Mouse (Mus musculus) liver, adult 2 months (tissue): Measurements from ENCODE around the gene Mobp. TPM values are rescaled to one million over a fixed set of nuclear protein-coding genes. Genes with fewer than 3 reads are reported as not detected.
"Not testable (repeated sequence)": the region's sequence is repeated elsewhere in the genome, so short reads cannot be mapped to it uniquely, and the experiment has no call there.

Source experiments
- DNase-seq: peaks from one replicate; pipeline ENCODE4 v3.0.0-alpha.2; 2011; ENCODE audit warnings: low read depth, low spot score; ENCODE audit errors: extremely low read depth
- H3K27ac ChIP-seq: fragments of 200-500 bp; replicated peaks from 2 replicates; pipeline ENCODE4 v1.5.1; 2012; ENCODE audit warnings: low read depth, mild to moderate bottlenecking, control low read depth, inconsistent platforms, low read length; ENCODE audit not compliant: insufficient read depth
- H3K27me3 ChIP-seq: fragments of 200-500 bp; 2 replicates; pipeline ENCODE4 v1.6.1; 2012; ENCODE audit warnings: mild to moderate bottlenecking, moderate library complexity, low read length, inconsistent platforms; ENCODE audit not compliant: control insufficient read depth, insufficient read depth
- H3K36me3 ChIP-seq: fragments of 200-500 bp; 2 replicates; pipeline ENCODE4 v1.6.1; 2012; ENCODE audit warnings: low read length, inconsistent platforms; ENCODE audit not compliant: control insufficient read depth, insufficient read depth
- H3K4me1 ChIP-seq: fragments of 200-500 bp; 2 replicates; pipeline ENCODE4 v1.6.1; 2011; ENCODE audit warnings: low read length; ENCODE audit not compliant: control insufficient read depth, insufficient read depth
- H3K4me3 ChIP-seq: fragments of 200-500 bp; 2 replicates; pipeline ENCODE4 v1.5.1; 2011; ENCODE audit warnings: low read depth, mild to moderate bottlenecking, control low read depth, low read length, moderate library complexity; ENCODE audit not compliant: insufficient read depth
- H3K79me2 ChIP-seq: fragments of 200-500 bp; 2 replicates; pipeline ENCODE4 v1.6.1; 2012; ENCODE audit warnings: inconsistent platforms, mild to moderate bottlenecking, low read length, moderate library complexity; ENCODE audit not compliant: control insufficient read depth, insufficient read depth
- H3K9ac ChIP-seq: fragments of 200-500 bp; 2 replicates; pipeline ENCODE4 v1.6.1; 2012; ENCODE audit warnings: low read depth, mild to moderate bottlenecking, control low read depth, inconsistent platforms, low read length
- CTCF ChIP-seq: fragments of 200-500 bp; IDR thresholded peaks from 2 replicates; pipeline ENCODE4 v1.5.1; 2011; ENCODE audit warnings: low read depth, low read length, control low read depth
- POLR2A ChIP-seq: fragments of 200-500 bp; IDR thresholded peaks from 2 replicates; pipeline ENCODE4 v1.6.1; 2011; ENCODE audit warnings: low read length, control low read depth; ENCODE audit not compliant: insufficient read depth; ENCODE audit errors: extremely low read depth
- WGBS: fragments of 180-500 bp; shearing (Covaris S2); methylation state at CpG from one replicate; pipeline ENCODE4 v1.1.7; 2018; 5-methylcytosine and 5-hydroxymethylcytosine counted together
- polyA plus RNA-seq: library from polyadenylated mRNA; depleted of rRNA; stranded (reverse); fragments of >200 nt; gene quantifications from 2 replicates; pipeline ENCODE4 v1.2.3, GENCODE M21; 2012; rRNA removed
- total RNA-seq: library from RNA; depleted of rRNA; stranded (reverse); fragments of >200 nt; gene quantifications from 2 replicates; pipeline ENCODE4 v1.2.3, GENCODE M21; 2014; rRNA removed

The Mobp gene
- 0.13 TPM in 1 of 2 replicates, not detected in the other for total RNA-seq
- not detected in 2 replicates for polyA plus RNA-seq

DNA sequence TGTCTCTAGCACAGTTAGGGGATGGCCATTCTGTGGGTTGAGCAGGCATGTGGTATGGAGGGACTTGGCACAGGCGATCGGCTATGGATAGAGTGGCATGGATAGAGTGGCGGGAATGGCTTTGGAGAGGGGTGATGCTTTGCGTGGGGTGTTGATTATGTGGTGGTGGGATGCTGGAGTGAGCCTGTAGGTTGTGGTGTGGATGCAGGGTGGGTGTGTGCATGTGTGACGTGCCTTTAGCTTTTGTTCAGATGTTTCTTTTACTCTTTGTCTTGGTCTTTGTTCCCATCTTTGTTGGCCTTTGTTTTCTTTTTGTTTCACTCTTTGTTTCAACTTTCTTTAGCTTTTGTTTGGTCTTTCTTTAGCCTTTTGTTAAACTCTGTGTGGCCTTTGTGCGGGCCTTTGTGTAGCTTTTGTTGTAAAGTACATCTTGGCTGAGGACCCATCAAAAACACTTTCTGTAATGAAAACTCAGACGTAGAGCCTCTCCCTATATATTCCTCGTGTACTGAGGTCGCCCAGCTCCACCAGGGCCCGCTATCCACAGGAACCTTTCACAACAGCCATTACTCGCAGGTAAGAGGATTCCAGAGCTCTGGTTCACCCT lies at the start of gene Mobp:
Mobp (plus strand) TSS at position 486 of the 607 bp plus-strand sequence.
- TF ChIP-seq CTCF (no peak), POLR2A (no peak)
- no peak for DNase-seq
- Histone ChIP-seq H3K4me3 (no peak within 1 kb of the TSS), H3K79me2 (no peaks in the 10 kb centered on the region), H3K36me3 (no peaks in the 10 kb centered on the region), H3K4me1 (no peaks in the 10 kb centered on the region), H3K27me3 (no peaks in the 10 kb centered on the region; the same call in 1 of the 2 replicates), H3K27ac (no peak within 1 kb of the TSS), H3K9ac (no peak within 1 kb of the TSS)
- WGBS, result 77% methylated on average over 11 of the region's 11 CpGs

DNA sequence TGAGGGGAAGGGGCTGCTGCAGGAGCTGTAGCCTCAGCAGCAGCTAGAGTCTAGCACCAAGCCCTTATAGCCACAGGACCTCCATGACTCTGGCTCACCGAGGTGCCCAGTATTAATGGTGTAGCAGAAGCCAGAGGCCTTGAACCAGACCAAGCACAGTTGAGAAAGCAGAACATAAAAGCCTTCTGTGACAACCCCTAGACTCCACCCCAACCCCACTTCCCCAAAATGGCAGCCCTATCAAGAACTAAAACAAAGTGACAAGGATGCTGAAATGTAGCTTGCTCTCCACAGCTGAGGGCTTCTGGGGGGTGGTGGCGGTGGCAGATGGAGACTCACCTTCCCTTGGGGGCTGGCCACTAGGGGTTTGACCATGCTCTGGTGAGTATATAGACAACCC lies 48.3 kb upstream of the Mobp start:
- 87% methylated on average over 2 of the region's 2 CpGs for WGBS
- Histone ChIP-seq H3K27ac (no peak overlapping the region), H3K27me3 (no peaks in the 10 kb centered on the region), H3K4me3 (no peak overlapping the region), H3K9ac (no peak overlapping the region), H3K4me1 (no peaks in the 10 kb centered on the region), H3K36me3 (no peaks in the 10 kb centered on the region), H3K79me2 (no peaks in the 10 kb centered on the region)
- no peak for DNase-seq
- TF ChIP-seq CTCF (no peak), POLR2A (no peak)

DNA sequence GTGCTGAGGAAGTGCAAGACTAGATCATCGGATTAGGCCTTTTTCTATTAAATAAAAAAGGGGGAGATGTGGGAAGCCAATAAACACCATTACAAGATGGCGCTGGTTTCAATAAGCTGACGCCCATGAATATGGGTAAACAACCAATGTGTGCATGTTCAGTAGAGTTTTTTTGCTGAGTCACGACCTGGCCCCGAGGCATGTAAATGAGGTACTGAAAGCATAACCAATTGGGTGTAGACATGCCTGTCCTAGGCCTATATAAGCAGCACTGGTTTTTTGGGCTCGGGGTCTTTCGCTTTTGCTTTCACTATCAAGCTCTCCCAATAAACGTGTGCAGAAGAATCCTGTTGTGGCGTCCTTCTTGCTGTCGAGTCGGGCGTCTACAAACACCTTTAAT lies 40.6 kb upstream of the Mobp start:
- not testable (repeated sequence) for H3K36me3 ChIP-seq, H3K9ac ChIP-seq, H3K4me1 ChIP-seq, H3K27ac ChIP-seq, DNase-seq, H3K4me3 ChIP-seq, H3K27me3 ChIP-seq
- H3K79me2 ChIP-seq, result peaks cover 15% of the 10 kb centered on the region
- WGBS, result 95% methylated on average over 12 of the region's 12 CpGs

GRCm38 (mm10) chr9:120110211-120111018 lies 39.1 kb upstream of the Mobp start, which contains the start of gene Slc25a38:
Gene Slc25a38, plus strand, starts transcription at chr9:120110374.
- peaks cover 23% of the 10 kb centered on the region for H3K79me2 ChIP-seq
- peak within 1 kb of the TSS; percentile 95 for H3K27ac ChIP-seq
- TF ChIP-seq CTCF (peak; percentile 89), POLR2A (peak; percentile 68; the same call in 1 of the 2 replicates)
- no peaks in the 10 kb centered on the region for H3K36me3 ChIP-seq
- 1% methylated on average over 62 of the region's 62 CpGs for WGBS
- DNase-seq, result peak; percentile 81
- H3K4me3 ChIP-seq, result peak within 1 kb of the TSS; percentile 92
- H3K9ac ChIP-seq, result peak within 1 kb of the TSS; percentile 85
- no peaks in the 10 kb centered on the region for H3K27me3 ChIP-seq
- peaks cover 2% of the 10 kb centered on the region; the same call in 1 of the 2 replicates for H3K4me1 ChIP-seq

- TF ChIP-seq CTCF (no peak), POLR2A (no peak)
- 72% methylated on average over 15 of the region's 15 CpGs for WGBS
- DNase-seq, result no peak
- no peaks in the 10 kb centered on the region for H3K36me3 ChIP-seq
- peak overlapping the region; percentile 95 for H3K27ac ChIP-seq
- no peaks in the 10 kb centered on the region for H3K27me3 ChIP-seq
- H3K79me2 ChIP-seq, result peaks cover 23% of the 10 kb centered on the region
- H3K4me3 ChIP-seq, result peak overlapping the region; percentile 92
- H3K9ac ChIP-seq, result no peak overlapping the region
- peaks cover 2% of the 10 kb centered on the region; the same call in 1 of the 2 replicates for H3K4me1 ChIP-seq
Measured at GRCm38 (mm10) chr9:120111156-120111945, 38.2 kb upstream of the Mobp start.
